Mouse (Mus musculus): ENCODE results near the gene Trim47.

DNA sequence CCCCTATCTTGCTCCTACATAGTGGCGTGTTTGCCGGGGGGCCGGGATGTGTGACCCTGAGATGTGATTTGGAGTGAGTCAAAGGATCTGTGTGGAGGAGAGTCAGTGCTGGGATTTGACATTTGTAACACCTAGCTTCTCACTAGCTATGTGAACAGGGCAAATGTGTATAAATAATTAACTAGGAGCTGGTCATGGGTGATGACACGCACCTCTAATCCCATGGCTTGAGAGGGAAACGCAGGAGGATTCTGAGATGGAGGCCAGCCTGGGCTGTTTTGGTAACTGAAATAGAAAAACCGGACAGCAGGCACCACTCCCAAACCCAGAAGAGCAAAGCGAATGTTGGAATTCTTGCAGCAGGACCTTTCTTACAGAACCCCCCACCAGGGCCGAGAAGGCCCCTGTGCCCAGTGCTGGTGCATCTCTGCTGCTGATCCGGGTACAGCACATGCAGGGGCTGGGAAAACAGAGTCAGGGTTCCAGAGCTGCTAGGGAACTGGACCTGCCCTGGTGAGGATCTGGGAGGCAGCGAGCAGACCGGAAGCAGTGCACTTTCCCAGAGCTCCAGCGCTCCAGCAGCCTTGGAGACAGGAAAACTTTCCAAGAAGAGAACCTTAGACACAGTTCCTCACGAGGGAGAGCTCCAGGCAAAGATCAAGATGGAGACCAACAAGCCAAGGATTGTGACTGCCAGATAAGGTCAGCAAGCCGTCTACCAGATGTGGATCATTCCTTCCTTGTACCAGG is 28.1 kb downstream of the Trim47 start:
- no peak for TF ChIP-seq CTCF (IDR thresholded peaks at IDR 0.05; ENCODE audit: control insufficient read depth, insufficient read depth, insufficient read length)
- TF ChIP-seq MAX (IDR thresholded peaks at IDR 0.05): no peak

Measured in C2C12 (cell line).